Mouse (Mus musculus): ENCODE data around the gene Gmnn.

Gene Gmnn

DNA sequence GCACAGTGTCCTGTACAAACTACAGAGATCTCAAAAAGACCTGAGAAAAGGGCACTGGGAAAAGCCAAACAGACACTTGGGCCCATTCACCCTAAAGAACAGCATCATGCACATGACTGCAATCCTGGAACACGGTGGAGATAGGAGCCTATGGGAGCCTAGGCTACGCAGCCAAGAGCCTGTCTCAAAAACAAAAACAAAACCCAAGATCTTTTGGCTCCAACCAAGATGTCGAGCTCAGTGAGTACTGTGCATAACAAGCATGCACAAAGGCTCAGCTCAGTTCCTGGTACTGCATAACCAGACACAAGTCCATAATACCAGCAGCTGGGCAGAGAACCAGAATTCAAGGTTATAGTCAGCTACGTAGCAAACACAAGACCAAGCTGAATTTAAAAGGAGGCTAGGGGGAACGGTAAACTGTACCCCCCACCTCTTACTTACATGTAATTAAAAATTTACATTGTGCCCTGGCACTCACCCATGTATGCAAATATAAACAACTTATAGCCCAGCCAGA is 1.3 kb downstream of the Gmnn start:
- DNase-seq (ENCODE audit: low spot score) = no peak

- DNase-seq (ENCODE audit: low spot score) = no peak
Measured at GRCm38 (mm10) chr13:24759451-24759850, 2.3 kb downstream of the Gmnn start.

DNA sequence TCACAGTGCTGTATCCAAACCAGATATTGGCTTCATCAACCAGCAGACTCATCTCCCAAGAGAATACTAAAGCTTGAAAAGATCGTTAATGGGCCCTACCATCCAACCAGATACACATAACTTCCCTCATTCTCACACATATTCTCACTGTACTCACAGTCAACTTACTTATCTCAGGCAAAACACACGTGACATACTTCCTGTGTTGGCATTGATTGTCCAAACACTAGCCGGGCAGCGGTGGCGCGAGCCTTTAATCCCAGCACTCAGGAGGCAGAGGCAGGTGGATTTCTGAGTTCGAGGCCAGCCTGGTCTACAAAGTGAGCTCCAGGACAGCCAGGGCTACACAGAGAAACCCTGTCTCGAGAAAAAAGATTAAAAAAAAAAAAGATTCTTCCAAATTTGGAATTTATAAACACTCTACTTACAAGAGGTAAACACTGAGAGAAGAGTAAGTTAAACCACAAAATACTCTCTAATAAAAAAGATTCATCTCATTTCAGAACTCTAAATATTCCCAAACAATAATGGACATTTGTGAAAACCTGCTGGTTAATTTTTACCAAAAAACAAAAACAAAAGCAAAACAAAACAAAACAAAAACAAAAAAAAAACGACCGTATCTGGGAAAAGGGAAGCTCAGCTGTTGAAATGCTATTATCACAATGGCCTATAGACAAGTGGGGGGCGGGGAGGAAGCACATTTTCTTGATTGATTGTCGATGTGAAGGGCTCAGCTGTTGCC is 3.7 kb downstream of the Gmnn start:
- no peak for DNase-seq (ENCODE audit: low spot score)

DNA sequence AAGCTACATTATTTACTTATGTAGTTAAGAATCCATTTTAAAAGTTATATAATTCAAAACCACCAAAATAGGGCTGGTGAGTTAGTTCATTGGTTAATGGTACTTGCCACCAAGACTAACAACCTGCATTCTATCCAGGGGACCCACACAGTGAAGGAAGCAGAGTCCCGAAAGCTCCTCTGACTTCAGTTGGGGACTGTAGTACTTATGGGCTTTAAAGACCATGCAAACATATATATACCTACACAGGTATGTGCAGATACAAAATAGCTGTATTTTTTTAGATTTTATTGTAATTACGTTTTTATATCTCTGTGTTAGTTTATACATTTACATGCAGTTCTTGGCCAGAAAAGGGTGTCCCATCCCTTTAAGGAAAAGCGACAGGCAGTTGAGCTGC is 5.0 kb downstream of the Gmnn start:
- DNase-seq (ENCODE audit: low spot score) = no peak

DNA sequence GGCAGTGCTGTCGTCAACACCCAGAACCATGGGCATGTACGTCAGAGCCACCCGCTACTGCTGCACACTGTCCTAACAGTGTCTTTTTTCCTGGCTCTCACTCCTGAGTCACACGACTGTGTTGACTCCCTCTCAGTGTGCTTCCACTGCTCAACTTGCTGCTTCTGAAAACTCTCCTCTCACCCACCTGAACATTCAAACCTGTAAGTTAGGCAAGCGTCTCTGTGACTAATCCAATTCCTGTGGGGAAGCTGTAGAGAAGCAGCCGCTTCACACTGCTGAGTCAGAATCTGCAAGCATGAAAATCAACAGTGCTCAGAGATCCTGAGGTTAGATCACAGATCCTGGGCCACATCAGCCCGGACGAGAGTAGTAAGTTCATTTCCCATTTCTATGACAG is 10.3 kb downstream of the Gmnn start:
- no peak for DNase-seq (ENCODE audit: low spot score)

- no peak for DNase-seq (ENCODE audit: low spot score)
Measured at GRCm38 (mm10) chr13:24750807-24751206, 10.9 kb downstream of the Gmnn start.

DNA sequence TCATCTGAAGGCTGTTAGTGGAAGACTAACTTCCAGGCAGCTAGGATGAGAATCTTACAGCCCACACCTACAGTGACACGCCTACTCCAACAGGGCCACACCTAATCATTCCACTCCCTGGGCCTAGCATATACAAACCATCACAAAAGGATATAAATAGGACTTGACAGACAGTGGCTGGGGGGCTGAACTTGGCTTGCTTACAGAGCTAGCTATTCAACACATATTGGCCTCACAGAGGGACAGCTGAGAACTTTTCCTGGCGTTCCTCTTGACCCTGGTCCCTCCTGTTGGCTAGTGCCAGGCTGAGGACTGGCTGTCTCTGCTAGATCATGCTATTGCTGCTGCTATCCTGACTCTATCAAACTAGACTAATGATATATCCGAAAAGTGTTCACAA is 13.9 kb downstream of the Gmnn start:
- no peak for DNase-seq (ENCODE audit: low spot score)

DNA sequence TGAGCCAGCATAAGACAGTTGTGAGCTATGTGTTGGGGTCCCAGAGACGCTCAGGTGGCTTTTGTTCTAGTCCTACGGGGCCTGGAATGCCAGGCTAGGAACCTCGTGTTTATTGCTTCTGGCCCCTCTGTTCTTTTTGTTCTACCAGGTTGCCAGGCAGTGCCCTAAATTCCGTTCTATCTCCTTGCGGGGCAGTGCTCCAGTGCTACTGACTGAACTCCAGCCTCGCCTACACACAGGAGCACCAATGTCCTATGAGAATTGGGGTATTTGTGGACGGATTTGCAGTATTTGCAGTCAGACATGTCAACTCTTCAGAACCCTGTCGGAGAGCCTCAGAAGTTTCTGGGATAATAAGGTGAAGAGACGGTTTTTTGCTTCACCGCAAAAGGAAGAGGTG is 20.7 kb downstream of the Gmnn start, which contains the start of gene Armh2:
Gene Armh2, plus strand, starts transcription at position 205 of the 400 bp plus-strand sequence.
- DNase-seq (ENCODE audit: low spot score) = no peak

- DNase-seq (ENCODE audit: low spot score) = no peak
Measured at GRCm38 (mm10) chr13:24735608-24736131, 26.1 kb downstream of the Gmnn start.

DNA sequence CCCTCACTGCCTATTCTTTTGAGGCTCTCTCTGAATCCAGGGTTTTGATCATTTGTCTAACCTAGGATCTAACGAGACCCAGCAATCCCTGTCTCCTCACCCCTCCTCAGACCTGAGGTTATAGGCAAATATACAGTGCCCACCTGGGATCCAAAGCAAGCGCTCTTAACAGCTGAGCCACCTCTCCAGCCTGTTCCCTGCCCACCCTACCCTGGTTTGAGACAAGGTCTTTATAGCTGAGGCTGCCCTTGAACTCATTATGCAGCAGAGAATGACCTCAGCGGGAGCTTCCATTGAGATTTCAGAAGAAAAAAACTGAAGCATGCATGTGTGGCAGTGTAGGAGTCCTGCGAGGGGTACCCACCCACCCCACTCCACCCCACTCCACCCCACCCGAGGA is 27.2 kb downstream of the Gmnn start:
- DNase-seq (ENCODE audit: low spot score) = no peak

DNA sequence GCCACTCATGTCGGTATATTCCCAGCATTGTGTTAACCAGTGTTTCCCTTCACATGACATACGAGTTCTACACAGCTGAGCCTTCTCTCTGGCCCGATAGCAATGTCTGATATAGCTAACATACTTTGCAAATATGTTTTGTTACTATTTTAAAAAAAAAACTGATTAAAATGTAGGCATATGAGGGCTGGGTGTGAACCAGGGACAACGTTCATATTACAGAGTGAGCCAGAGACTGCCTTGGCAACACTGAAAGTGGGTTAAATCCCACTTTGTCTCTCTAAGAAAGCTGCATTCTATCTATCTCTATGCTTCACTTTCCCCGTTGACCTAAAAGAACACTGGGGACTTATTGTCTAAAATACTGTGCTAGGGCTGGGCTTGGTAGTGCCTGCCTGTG is 32.6 kb downstream of the Gmnn start:
- DNase-seq (ENCODE audit: low spot score) = no peak

- no peak for DNase-seq (ENCODE audit: low spot score)
Measured at GRCm38 (mm10) chr13:24724395-24724759, 37.3 kb downstream of the Gmnn start.

DNA sequence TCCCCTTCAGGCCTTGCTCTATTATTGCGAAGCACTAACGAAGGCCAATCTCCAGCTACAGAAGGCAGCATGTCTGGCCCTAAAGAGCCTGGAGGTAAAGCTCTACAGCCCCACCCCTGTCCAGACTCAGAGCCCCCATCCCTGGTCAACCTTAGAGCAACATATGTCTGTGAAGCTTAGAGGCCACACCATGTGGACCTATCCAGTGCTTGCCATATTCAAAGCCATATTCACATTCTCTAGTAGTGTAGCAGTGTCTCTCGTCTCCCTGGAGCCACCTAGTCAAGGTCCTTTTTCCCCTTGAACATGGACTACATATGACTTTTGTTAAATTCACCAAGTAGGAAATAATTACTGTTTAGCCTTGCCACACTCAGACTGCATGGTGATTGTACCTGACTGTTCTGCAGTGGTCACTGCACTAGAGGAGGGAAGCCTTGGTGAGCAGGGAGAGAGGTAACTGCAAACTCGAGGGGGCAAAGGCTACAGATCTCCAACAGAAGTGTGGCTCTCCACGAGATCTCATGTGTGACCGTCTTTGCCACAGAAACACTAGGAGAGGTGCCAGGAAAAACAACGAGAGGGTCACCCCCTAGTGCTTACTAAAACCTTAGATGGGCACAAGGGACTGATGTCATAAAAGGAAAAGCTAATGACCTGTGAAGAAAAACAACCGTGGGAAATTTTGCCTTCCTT is 37.9 kb downstream of the Gmnn start:
- no peak for DNase-seq (ENCODE audit: low spot score)

DNA sequence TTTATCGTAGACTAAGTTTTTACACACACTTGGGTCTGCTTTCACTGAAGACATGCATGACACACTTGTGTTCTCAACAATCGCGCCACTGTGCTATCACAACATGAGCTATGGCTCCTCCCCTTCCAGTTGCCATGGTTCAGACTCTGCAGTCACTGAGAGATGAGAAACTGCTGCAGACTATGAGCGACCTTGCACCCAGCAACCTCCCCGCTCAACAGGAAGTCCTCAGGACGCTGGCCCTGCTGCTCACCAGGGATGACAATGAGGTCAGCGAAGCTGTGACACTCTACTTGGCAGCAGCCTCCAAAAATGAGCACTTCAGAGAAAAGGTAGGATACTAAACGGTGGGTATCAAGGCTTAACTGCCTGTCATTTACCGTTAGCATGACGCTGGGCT is 40.2 kb downstream of the Gmnn start:
- no peak for DNase-seq (ENCODE audit: low spot score)

DNA sequence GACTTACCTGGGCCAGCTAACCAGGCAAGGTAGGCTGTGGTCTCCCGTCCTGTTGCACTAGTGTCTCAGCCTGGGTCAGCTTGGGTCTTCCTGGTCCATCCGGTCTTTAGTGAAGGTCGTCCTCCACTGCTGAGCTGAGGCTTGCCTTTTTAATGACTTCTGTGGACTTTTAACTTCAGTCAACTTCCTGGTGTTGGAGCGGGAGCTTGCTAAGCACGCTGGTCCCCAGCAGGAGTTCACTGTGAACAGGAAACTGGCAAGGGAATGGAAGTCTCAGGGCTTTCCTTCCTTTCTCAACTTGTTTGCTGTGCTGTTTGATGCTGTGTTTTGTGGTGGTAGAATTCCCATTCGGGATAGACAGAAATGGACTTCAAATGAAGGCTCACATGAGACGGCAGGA is 44.0 kb downstream of the Gmnn start:
- no peak for DNase-seq (ENCODE audit: low spot score)

DNA sequence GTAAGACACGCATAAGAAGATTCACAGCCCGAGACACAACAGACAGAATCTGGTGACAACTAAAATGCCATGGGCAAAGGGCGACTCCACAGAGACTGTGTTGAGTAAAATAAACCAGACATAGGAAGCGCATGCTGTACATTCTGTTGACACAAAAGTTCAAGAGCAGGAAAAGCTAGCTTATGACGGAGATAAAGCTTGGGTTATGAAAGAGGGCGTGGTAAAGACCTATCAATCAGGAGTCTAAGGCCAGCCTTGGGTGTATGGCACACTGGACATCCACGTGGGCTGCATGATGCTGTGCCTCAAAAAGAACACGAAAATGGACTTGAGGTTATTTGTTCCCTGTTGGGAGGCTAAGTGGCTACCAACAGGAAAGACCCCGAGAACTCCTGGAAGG is 45.3 kb downstream of the Gmnn start:
- no peak for DNase-seq (ENCODE audit: low spot score)

GRCm38 (mm10) chr13:24715601-24716000 is 46.1 kb downstream of the Gmnn start:
- DNase-seq (ENCODE audit: low spot score) = no peak

DNA sequence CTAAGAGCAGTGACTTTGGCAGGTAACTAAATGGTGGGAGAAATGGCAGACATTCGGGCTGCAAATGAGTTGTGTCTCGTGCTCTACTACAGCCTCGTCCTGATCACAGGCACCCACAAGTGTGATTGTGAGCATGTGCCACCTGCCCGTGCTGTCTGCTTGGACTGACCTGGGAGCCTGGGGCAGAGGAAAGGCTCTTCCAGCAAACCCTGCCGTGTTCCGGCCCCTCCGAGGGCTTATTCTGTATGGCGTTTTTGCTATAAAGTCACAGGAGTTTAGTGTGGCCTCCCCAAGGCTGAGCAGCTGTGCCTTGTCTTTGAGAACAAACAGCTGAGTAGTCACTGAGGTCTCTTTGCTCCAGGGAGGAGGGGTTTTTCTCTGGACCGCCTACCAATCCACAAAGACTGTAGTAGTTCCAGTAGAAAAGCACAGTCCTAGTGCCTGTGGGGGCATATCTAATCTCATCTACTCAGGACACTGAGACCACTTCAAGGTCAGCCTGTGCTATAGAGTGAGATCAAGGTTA is 47.3 kb downstream of the Gmnn start:
- no peak for DNase-seq (ENCODE audit: low spot score)

GRCm38 (mm10) chr13:24713434-24714000 is 48.2 kb downstream of the Gmnn start:
- peak; percentile 53 for DNase-seq (ENCODE audit: low spot score)

GRCm38 (mm10) chr13:24712581-24713130 is 49.1 kb downstream of the Gmnn start:
- DNase-seq (ENCODE audit: low spot score) = no peak

DNA sequence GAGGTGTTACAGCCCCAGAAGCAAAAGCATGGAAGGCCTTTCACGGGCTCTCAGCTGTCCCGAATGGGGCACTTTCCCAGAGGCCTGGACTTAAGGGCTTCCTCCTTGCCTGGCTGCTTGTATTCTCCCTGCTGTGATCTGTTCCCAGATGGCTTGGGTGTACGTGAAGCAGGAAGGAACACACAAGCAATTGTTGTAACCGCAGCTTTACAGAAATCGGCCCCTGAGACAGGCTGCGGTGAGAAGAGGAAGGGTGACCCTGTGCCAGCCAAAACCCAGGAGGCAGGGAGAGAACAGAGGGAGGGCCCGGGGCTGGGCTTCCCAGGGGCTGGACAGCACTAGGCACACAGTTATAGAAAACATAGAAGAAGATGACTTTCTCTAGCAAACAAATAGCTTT is 50.8 kb downstream of the Gmnn start:
- no peak for DNase-seq (ENCODE audit: low spot score)

GRCm38 (mm10) chr13:24709656-24710396 is 51.9 kb downstream of the Gmnn start:
- DNase-seq (ENCODE audit: low spot score) = no peak

Data from spleen, adult 12 weeks (tissue).